ENCODE assay signal across 7 mouse cellular contexts in genomic region chr12:86905203-86905602, GRCm38 (mm10). TPM values are rescaled to one million over a fixed set of nuclear protein-coding genes. Genes with fewer than 3 reads are reported as not detected.
DNase-seq lines count a peak whose midpoint lies in the region; ATAC-seq lines count a peak whose summit lies in the region.

No protein-coding gene starts in this region.

- H3K4me1 ChIP-seq in midbrain, embryonic 10.5 days: peaks cover 38% of the 10 kb centered on the region
- H3K4me1 ChIP-seq in midbrain, embryonic 15.5 days: peaks cover 13% of the 10 kb centered on the region

- H3K4me2 ChIP-seq in midbrain, embryonic 15.5 days: no peak overlapping the region

- H3K27me3 ChIP-seq in midbrain, embryonic 10.5 days (ENCODE audit: low read depth, poor library complexity, severe bottlenecking): peaks cover 37% of the 10 kb centered on the region
- H3K27me3 ChIP-seq in midbrain, embryonic 15.5 days (replicated peaks): no peaks in the 10 kb centered on the region

- DNase-seq in midbrain, embryonic 10.5 days (ENCODE audit: low spot score): peak; percentile 47
- DNase-seq in R1 (ENCODE audit: low read depth, low spot score): peak; percentile 92
- peak; percentile 76 to 80 for DNase-seq in cerebellum, postnatal 14 days
- DNase-seq in induced T-regulatory cell, adult 2 months (ENCODE audit: low read depth): peak; percentile 78
- DNase-seq in urinary bladder, adult 18-20 months (ENCODE audit: low spot score in 2 of 2): no peak

- ATAC-seq in midbrain, embryonic 15.5 days (replicated peaks): no peak
- ATAC-seq in megakaryocyte, adult 5-6 weeks (ENCODE audit: poor library complexity, severe bottlenecking): 0 out of 2 replicates have a peak, but pooled peaks have one; percentile 48

- WGBS in midbrain, embryonic 10.5 days: 14% methylated on average over 4 of the region's 4 CpGs
- WGBS in midbrain, embryonic 15.5 days: 15% methylated on average over 4 of the region's 4 CpGs

- H3K9me3 ChIP-seq in midbrain, embryonic 10.5 days (replicated peaks): no peaks in the 10 kb centered on the region
- no peaks in the 10 kb centered on the region for H3K9me3 ChIP-seq in midbrain, embryonic 15.5 days

- no peak overlapping the region for H3K4me3 ChIP-seq in midbrain, embryonic 10.5 days
- no peak overlapping the region for H3K4me3 ChIP-seq in midbrain, embryonic 15.5 days

- no peaks in the 10 kb centered on the region for H3K36me3 ChIP-seq in midbrain, embryonic 10.5 days
- no peaks in the 10 kb centered on the region for H3K36me3 ChIP-seq in midbrain, embryonic 15.5 days (replicated peaks)

- H3K9ac ChIP-seq in midbrain, embryonic 15.5 days: no peak overlapping the region

- H3K27ac ChIP-seq in midbrain, embryonic 10.5 days (replicated peaks): peak overlapping the region; percentile 56
- no peak overlapping the region for H3K27ac ChIP-seq in midbrain, embryonic 15.5 days

RNA-seq across cellular contexts. Expression of gene Irf2bpl, which starts 20.6 kb away (rescaled TPM):
- polyA plus RNA-seq in midbrain, embryonic 10.5 days (2016; fragmentation: Nextera tagmentation; extraction: Ambion mirVana): 28.6 and 39.6 TPM in 2 replicates
- 94.3 and 98.5 TPM in 2 replicates for polyA plus RNA-seq in midbrain, embryonic 15.5 days (2015; fragmentation: Nextera tagmentation; extraction: Ambion mirVana)
- total RNA-seq in megakaryocyte, adult 5-6 weeks (2015): 3.0 and 3.6 TPM in 2 replicates
- total RNA-seq in megakaryocyte, adult 5-6 weeks (2017): 1.4 and 3.5 TPM in 2 replicates

RNA-seq across cellular contexts. Expression of gene Cipc, which starts 41.6 kb away (rescaled TPM):
- polyA plus RNA-seq in midbrain, embryonic 10.5 days (2016; fragmentation: Nextera tagmentation; extraction: Ambion mirVana): 33.2 and 35.5 TPM in 2 replicates
- polyA plus RNA-seq in midbrain, embryonic 15.5 days (2015; fragmentation: Nextera tagmentation; extraction: Ambion mirVana): 55.0 and 56.0 TPM in 2 replicates
- 12.0 and 12.9 TPM in 2 replicates for total RNA-seq in megakaryocyte, adult 5-6 weeks (2015)
- 8.9 and 11.0 TPM in 2 replicates for total RNA-seq in megakaryocyte, adult 5-6 weeks (2017)

Comparison
In these comparisons a context has a peak if more than half of its experiments do, and no peak if none do; other contexts are left out.
1. DNase-seq: peak in midbrain, embryonic 10.5 days (single experiment), R1 (single experiment), cerebellum, postnatal 14 days (2 of 2) and induced T-regulatory cell, adult 2 months (single experiment); none in urinary bladder, adult 18-20 months (0 of 2).